Mouse (Mus musculus) urinary bladder, adult 2 months (tissue): ENCODE results near the gene Rtf2. TPM values are rescaled to one million over a fixed set of nuclear protein-coding genes. Genes with fewer than 3 reads are reported as not detected.

Experiments used
- DNase-seq: peaks from one replicate; pipeline ENCODE4 v3.0.0; 2022; ENCODE audit warnings: low spot score
- polyA plus RNA-seq: library from polyadenylated mRNA; depleted of rRNA; stranded (reverse); fragments of >200 nt; gene quantifications from 2 replicates; pipeline ENCODE4 v1.2.3, GENCODE M21; 2012

Gene Rtf2
- polyA plus RNA-seq, 1 experiment: 72.6 TPM

DNA sequence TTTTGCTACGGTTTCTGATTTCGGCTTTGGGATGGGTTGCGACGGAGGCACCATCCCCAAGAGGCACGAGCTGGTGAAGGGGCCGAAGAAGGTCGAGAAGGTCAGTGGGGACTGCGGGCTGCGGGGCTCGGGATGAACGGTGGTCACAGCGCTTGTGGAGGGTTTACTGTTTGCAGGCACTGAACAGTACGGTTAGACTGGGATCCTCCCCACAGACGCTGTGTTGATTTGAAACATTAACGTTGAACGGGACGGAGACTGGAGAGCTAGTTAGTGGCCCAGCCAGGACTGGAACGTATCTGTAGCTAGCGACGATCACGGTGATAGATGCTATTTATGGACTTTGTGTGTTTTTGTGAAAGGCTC, 267 bp downstream of the Rtf2 start:
- DNase-seq: no peak

DNA sequence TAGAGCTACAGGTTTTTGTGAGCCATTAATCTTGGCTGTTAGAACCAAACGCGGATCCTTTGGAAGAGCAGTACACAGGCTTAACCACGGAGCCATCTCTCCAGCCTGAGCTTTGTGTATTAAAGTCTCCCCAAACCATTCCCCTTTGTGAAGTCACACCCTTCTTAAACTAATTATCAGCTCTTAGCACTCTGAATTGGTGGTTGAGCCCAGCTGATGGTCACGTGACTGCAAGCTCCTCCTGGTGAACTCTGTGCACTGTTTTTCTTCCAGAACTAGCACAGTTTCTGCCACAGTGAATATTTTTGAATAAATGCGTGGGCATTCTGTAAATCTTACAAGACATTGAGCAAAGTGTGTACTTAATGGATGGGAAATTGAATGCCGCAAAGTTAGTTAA, 820 bp downstream of the Rtf2 start:
- DNase-seq: no peak

DNA sequence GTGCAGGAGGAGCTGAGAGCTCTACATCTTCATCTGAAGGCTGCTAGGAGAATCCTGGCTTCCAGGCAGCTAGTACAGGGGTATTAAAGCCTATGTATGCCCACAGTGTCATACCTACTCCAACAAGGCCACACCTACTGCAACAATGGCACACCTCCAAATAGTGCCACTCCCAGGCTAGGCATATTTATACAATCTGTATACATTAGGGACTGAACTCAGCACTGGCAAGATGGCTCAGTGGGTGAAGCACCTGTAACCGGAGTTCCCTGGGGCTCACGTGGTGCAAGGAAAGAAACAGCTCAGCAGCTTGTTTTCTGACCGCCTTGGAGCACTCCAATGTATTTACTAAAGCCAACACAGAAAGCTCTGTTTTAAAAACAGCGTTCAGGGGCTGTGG, 5.3 kb downstream of the Rtf2 start:
- DNase-seq: no peak

DNA sequence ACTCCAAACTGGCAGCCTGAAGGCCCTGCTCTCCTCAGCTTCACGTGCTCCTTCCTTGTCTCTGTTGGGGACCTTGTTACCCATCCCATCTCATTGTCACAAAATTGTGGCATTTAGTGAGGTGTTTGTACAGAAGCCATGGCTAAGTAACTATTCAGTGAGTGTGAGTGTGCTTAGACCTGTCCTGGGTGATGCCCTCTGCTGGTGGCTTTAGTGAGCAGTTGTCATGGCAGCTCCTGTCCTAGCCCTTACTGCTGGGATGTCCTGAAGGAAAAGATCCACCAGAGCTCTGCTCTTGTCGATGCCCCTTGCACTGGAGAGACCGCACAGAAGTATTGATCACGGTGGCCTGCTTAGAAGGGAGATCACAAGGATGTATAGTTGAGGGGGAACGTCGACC, 7.0 kb downstream of the Rtf2 start:
- DNase-seq: no peak

DNA sequence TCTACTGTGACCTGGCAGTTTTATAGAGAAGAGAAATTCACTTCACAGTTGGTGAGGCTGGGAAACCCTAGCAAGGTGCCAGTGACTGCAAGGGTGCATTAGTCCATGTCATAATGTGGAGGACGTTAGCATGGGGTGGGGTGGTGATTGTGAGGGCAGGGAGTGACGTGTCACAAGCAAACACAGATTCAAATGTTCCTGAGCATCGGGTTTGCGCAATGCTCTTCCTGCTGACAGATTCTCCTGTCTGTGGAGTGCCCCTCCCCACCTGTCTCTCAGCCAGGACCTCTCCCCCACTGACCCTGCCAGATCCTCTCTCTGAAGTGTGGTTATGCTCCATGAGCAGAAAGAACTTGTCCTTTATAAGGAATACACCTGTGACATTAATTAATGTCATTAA, 8.0 kb downstream of the Rtf2 start:
- no peak for DNase-seq

DNA sequence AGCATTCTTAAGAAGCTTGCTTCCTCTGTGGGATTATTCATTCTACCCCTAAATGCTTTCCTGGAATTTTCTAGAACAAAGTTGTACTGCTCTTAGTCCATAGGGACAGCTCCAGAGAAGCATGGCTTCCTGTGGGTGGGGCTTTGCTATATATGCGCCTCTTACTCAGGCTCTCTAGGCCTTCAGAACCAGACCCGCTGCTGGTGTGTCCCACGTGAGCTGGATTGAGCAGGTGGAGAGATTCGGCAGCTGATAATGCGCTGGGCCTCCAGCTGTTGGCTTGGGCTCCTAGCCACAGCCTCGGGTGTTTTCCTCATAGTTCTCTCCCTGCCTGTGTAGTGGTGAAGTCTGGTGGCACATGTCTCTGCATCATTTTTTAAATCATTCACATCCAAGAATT, 10.3 kb downstream of the Rtf2 start:
- DNase-seq: no peak

DNA sequence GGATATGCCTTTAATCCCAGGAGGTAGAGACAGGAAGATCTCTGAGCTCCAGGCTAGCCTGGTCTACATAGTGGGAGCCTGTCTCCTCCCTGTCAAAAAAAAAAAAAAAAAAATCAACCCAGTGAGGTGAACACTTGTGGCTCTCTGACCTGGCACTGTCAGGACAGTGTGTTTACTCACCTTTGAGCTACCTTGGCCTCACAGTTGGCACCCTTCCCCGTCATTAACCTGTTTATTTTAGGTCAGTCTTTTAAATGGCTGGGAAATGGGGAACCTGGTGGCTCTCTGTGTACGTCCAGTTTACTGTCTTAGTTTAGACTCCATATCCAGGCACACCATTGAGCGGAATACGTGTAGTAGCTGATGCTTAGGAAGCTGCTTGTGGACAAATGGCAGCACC, 11.7 kb downstream of the Rtf2 start:
- DNase-seq: no peak

DNA sequence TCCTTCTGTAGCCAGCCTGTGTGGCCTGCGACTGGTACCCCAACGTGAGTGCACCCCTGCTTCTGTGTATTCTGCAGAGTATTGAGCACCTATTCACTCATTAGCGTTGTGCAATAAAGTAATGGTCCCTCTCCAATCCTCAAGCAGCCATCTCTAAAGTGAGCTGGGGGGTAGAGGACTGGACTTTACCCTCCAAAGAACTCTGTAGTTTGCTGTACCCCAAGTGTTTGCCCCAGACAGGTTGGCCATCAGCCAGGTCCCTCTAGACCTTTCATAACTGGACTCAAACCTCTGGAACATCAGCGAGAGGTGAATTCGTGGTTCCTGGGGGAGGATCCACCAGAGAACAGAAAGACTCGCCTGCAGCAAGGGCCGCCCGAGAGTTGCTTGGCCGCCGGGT, 12.1 kb downstream of the Rtf2 start:
- no peak for DNase-seq

DNA sequence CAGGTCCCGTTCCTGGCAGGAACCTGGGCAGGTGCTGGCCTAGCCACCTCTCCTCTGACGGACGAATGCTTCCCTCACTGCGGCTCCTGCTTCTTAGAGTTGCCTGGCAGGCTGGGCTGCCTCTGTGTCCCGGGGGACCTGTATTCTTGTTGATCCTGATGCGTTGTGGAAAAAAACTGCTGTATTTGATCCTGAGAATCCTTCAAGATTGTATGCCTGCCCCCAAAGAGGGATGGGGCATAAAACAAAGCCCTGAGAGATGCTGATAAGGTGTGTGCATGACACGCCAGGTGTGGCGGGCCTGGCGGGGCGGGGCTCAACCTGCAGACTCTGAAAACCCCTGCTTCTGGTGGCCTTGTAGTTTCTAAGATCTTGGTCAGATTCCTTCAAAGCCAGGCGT, 18.1 kb downstream of the Rtf2 start, which contains the start of gene Gcnt7:
Gene Gcnt7 (minus strand): TSS at position 101 of the 400 bp plus-strand sequence.
- DNase-seq: no peak

DNA sequence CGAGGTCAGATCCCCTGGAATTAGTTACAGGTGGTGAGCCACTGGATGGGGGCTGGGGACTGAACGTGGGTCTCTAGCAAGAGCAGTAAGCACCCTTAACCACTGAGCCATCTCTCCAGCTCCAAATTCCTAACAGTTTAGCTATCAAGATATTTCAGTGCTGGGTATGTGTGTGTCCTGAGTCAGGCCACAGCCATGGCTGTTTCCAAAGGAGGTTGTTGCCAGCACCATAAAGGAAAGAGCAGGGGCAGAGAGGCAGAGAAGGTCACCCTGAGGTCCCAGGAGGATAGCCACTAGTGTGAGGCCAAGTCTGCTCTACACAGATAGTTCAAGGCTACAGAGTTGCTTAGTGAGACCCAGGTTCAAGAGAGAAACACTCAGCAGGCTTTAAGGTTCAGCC, 20.3 kb downstream of the Rtf2 start:
- no peak for DNase-seq

DNA sequence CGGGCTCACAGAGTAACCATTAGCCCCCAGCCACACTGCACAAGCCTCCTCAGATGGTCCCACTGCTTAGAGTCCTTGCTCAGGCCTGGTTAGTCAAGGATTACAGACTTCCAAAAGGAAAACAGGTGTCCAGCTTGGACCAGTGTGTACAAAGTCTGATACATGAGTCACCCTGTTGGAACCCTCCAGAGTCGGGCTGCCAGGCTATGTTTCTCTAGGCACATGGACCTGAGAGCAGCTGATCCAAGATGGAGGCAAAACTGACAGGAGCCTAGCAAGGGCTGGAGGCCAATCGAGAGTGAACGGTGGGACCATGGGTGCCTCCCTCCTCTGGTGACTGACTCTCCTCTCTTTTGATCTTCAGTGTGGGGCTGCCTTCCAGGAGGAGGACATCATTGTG, 22.5 kb downstream of the Rtf2 start:
- no peak for DNase-seq

DNA sequence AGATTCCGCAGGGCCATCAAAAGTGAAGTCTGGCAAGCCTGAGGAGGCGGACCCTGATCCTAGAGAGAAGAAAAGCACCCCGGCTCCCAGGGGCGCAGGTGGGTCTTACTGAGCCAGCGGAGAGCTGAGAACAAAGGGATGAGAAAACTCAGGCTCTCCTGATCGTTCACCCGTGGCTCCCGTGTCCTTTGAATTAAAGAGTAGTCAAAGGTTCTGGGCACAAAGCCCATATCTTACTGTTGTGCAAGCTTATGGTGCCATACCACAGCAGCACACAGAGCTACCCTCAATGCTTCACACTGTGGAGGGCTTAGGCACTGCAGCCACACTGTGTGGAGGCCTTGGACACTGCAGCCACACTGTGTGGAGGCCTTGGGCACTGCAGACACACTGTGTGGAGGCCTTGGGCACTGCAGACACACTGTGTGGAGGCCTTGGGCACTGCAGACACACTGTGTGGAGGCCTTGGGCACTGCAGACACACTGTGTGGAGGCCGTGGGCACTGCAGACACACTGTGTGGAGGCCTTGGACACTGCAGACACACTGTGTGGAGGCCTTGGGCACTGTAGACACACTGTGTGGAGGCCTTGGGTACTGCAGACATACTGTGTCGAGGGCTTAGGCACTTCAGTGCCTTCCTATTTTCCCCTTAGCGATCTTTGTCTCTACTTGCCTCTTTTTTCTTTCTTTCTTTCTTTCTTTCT, 26.2 kb downstream of the Rtf2 start:
- DNase-seq: no peak

DNA sequence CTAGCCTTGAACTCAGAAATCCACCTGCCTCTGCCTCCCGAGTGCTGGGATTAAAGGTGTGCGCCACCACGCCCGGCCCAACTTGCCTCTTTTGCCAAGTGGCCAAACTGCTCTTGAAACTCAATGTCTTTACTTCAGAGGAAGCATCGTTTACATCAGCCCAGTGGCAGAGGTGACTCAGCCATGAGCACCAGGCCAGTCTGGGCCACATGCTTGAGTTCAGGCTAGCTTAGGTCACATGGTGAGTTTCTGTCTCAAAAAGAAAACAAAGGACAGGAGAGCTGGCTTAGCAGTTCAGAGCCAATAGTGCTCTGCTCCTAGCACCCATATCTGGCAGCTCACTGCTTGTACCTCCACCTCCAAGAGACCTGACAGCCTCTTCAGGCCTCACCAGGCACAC, 26.9 kb downstream of the Rtf2 start:
- DNase-seq: no peak

DNA sequence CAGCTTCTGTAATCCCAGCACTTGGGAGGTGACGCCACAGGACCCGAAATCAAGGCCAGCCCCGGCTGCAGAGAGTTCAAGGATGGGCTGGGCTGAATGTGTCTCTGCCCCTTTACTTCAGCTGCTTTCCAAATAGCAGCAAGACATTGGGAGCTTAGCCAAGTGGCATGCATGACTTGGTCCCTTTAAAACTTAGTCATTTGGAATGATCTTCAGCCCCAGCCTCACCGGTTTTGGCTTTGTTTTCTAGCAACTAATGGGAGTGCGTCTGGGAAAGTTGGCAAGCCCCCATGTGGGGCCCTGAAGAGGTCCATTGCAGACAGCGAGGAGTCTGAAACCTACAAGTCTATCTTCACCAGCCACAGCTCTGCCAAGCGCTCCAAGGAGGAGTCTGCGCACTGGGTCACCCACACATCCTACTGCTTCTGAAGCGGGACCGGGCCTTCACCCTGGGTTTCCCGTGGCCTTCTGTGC, 28.0 kb downstream of the Rtf2 start:
- no peak for DNase-seq

DNA sequence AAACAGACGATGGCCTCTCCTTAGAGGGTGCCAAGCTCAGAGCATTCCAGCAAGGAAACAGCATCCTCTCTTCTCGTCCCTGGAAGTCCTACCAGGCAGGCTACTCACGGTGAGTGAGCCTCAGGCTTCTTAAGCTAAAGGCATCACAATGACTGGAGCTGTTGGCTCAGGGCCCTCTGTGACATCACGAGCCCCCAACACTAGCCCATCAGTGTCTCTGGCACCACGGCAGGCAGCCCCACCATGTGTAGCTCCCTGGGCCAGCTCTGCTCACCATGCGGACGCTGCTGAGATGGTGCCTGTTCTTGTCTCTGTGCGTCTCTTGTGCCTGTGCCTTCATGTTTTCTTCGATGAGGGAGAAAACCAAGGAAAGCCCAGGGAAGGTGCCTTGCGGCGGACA, 32.0 kb downstream of the Rtf2 start, which contains the start of gene Fam209:
Gene Fam209 (plus strand): TSS at position 203 of the 400 bp plus-strand sequence.
- no peak for DNase-seq

DNA sequence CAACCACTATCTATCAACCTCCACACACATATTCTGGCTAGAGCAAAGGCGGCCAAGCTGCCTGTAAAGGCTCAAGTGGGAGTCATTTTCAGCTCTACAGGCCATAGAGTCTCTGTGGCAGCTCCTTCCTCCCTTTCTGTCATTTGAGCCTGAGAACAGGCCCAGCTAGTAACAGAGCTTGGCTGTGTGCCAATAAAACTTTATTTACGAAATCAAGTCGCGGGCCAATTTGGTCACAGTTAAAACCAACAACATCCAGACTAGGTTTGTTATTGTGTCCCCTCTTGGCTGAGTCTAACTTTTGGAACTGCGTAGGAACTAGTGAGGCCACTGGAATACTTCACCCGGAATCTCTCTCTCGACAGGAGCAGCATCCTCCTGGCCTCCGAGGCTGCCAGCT, 33.2 kb downstream of the Rtf2 start:
- DNase-seq: no peak

DNA sequence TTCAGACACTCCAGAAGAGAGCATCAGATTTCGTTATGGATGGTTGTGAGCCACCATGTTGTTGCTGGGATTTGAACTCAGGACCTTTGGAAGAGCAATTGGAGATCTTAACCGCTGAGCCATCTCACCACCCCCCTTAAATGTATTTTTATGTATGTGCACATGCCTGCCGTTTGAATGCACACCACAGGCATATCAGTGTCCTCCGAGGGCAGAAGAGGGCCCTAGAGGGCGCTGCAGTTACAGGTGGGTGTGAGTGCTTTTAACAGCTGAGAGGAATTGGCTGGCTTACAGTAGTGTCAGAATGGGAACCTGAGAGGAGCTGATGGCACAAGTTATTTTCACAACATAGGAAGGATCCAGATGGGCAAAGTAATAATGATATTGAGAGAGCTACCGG, 34.6 kb downstream of the Rtf2 start:
- no peak for DNase-seq

DNA sequence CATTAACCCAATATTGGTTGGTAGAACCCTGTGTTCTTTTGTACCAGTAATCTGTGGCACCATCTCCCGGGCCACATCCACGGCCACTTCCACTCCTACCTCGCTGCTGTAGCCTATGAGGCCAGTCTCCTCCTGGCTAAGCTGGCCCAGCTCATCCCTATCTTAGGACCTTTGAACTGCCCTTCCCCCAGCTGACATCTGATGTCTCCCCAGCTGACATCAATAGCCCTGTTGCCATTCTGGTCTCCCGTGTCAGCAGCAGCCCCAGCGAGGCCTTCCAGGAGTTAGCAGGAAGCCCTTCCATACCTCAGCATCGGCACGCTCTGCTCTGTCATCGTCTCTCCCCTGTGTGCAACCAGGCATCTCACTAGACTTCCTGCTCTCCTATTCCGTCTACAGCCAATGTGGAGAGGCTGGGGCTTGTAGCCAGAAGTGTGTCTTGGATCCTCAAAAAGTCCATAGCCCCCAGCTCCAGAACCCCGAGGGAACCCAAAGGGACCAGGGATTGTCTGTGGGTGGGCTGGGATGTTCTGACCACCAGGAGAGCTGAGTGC, 36.4 kb downstream of the Rtf2 start:
- no peak for DNase-seq

DNA sequence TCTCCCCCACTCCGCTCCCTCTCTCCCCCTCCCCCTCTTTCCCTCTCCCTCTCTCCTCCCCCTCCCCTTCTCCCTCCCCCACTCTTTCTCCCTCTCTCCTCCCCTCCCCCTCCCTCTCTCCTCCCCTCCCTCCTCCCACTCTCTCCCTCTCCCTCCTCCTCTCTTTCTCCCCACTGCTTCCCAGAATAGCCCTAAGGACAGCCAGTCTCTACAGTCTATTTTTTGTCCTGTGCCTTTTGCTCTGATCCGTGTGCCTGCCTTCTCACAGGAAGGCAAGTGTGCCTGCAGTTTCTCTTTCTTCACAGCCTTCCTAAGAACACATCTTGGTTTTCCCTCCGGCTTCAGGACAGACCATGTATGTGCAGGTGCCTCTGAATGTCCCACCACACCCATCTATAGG, 37.0 kb downstream of the Rtf2 start:
- DNase-seq: no peak

DNA sequence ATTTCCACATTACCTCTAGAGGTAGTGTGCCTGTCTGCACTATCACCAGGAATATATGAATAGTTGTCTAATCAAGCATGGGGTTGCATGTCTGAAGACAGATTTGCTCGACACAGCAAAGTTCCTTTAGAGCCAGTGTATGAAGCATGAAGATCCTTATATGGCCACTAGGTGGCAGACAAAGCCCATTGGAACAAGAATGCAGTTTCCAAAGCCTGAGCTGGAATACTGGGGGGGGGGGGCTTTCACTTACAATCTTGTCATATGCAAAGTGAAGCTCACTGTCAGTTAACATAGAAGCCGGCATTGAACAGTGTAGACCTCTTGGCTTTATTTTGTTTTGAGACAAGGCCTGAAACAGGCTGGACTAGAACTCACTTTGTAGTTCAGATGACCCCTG, 37.5 kb downstream of the Rtf2 start:
- no peak for DNase-seq

DNA sequence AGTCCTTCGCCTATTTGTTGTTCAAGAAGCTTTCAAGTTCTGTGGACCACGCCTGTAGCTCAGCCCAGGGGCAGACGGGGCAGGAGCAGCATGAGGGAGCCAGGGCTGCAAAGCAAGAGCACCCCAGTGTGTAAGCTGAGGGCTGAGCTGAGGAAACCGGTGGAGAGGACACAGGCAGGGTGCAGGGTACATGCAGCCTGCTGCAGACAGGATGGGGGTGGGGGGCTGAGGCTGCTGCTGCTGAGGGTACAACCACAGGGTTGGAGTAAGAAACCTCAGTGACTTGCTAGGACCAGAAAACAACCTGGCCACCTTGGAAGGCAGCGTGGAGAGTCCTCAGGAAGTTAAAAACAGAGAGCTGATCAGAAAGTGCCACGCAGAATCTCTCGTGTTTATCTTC, 39.9 kb downstream of the Rtf2 start:
- no peak for DNase-seq

DNA sequence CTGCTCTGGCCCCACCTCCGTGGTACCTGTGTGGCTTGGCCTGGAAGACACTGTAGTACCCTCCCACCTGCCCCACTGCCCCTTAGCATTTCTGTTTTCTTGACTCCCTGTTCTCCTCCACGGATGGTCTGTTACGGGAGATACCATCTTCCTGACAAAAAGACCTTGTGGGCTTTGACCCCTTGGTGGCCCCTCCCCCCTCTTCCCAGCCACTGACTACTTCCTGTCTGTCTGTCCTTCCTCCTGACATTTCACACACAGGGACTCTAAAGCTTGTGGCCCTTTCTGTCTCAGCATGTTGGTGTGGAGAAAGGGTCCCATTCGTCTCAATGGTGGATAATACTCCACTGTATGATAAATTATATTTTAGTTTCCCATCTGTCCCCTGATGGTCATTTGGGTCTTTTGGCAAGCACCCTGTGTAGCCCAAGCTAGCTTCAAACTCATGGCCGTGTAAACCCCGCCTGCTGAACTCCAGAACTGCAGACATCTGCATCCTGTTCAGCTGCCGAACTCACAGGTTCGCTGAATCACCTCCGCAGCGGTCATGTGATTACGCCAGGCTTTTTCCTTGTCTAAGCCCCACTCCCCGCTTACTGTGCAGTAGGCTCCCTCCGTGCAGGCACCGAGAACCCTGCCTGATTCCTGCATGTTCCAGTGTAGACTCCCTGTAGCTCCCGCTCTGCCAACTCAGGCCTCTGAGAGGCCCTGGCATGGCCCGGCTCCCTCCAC, 41.5 kb downstream of the Rtf2 start:
- DNase-seq: no peak

DNA sequence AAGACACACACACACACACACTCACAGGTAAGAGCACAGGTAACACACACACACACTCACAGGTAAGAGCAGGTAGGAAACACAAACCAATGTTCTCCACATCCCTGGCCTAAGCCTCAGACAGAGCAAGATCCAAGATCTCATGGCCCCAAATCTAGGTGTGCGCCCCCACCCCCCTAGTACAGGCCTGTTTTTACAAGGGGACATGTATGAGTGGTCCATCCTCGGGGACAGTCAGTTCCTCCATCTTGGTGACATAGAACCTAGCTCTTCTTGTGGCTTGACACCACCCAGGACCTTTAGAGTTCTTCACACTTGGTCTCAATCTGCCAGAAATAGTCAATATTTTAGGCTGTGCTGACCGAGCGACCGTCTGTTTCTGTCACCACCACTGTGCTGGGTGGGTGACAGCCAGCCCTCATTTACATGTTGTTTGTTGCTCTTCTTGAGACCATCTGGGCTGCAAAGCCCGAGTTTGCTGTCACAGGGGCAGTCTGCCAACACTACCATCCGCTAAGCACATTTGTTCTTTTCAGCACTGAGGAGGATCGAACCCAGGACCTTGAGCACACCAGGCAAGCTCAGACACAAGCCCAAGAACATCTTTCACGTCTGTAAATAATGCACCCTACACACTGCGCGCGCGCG, 43.5 kb downstream of the Rtf2 start:
- no peak for DNase-seq
